Mouse (Mus musculus) midbrain, embryonic 16.5 days (tissue): Measurements from ENCODE around the gene Tmem9. TPM values are rescaled to one million over a fixed set of nuclear protein-coding genes. Genes with fewer than 3 reads are reported as not detected.

ENCODE experiments used
- ATAC-seq: fragments of 200-750 bp; cut with Nextera tagmentation; 2 replicates; pipeline ENCODE4 v1.8.0; 2017; ENCODE audit warnings: moderate TSS enrichment
- H3K27ac ChIP-seq: fragments of 300-500 bp; sonication (generic); 2 replicates; pipeline ENCODE4 v1.5.1; 2014; ENCODE audit warnings: mild to moderate bottlenecking, low read length, mixed read lengths
- H3K27me3 ChIP-seq: fragments of 300-500 bp; sonication (generic); 2 replicates; pipeline ENCODE4 v1.6.1; 2014; ENCODE audit warnings: low read depth, low read length, mixed read lengths; ENCODE audit not compliant: control insufficient read depth, insufficient read depth
- H3K36me3 ChIP-seq: fragments of 300-500 bp; sonication (generic); 2 replicates; pipeline ENCODE4 v1.6.1; 2014; ENCODE audit warnings: mild to moderate bottlenecking, low read length, moderate library complexity, mixed read lengths; ENCODE audit not compliant: control insufficient read depth, insufficient read depth
- H3K4me1 ChIP-seq: fragments of 300-500 bp; sonication (generic); 2 replicates; pipeline ENCODE4 v1.6.1; 2014; ENCODE audit warnings: mild to moderate bottlenecking, low read length, mixed read lengths; ENCODE audit not compliant: control insufficient read depth, insufficient read depth
- H3K4me2 ChIP-seq: fragments of 300-500 bp; sonication (generic); 2 replicates; pipeline ENCODE4 v1.6.1; 2014; ENCODE audit warnings: mild to moderate bottlenecking, low read length, mixed read lengths
- H3K4me3 ChIP-seq: fragments of 300-500 bp; sonication (generic); 2 replicates; pipeline ENCODE4 v1.5.1; 2014; ENCODE audit warnings: low read depth, mild to moderate bottlenecking, low read length, moderate library complexity, mixed read lengths
- H3K9ac ChIP-seq: fragments of 300-500 bp; sonication (generic); 2 replicates; pipeline ENCODE4 v1.6.1; 2014; ENCODE audit warnings: low read depth, low read length, mixed read lengths
- H3K9me3 ChIP-seq: fragments of 300-500 bp; sonication (generic); replicated peaks from 2 replicates; pipeline ENCODE4 v1.6.1; 2014; ENCODE audit warnings: mild to moderate bottlenecking, low read length, mixed read lengths; ENCODE audit not compliant: control insufficient read depth, poor library complexity, severe bottlenecking
- WGBS: fragments of 180-500 bp; shearing (Covaris S2); extraction: QIAGEN DNeasy Blood & Tissue Kit; methylation state at CpG from one replicate; pipeline ENCODE4 v1.1.7; 2014; 5-methylcytosine and 5-hydroxymethylcytosine counted together
- polyA plus RNA-seq: library from polyadenylated mRNA; unstranded; fragments of >200 nt; fragmentation: Nextera tagmentation; extraction: Ambion mirVana; gene quantifications from 2 replicates; pipeline ENCODE4 v1.2.1, GENCODE M21; 2015

The Tmem9 gene
- polyA plus RNA-seq, 1 experiment from 2014 or later, result 169 TPM

DNA sequence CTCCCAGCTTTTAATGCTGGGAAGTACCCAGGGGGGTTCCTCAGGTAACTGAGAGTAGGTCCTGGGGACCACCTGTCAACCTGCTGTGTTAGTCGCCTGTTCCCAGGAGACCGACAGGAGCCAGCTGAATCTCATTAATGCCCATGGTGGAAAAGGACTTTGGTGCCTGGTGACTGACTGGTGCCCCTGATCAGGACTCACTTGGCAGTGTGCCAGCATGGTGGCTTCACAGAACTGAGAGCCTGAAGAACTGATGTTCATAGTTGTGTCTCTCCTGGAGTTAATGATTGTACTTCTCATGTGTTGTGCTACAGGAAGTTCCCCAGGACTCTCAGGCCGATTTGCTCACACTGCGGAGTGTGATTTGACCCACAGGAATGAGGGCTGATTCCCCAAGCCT lies 14.5 kb upstream of the Tmem9 start:
- Histone ChIP-seq H3K27me3 (no peaks in the 10 kb centered on the region), H3K27ac (no peak overlapping the region), H3K36me3 (no peaks in the 10 kb centered on the region), H3K9ac (no peak overlapping the region), H3K4me3 (no peak overlapping the region), H3K4me2 (no peak overlapping the region), H3K9me3 (no peaks in the 10 kb centered on the region), H3K4me1 (no peaks in the 10 kb centered on the region)
- 82% methylated on average over 4 of the region's 4 CpGs for WGBS
- ATAC-seq, result no peak

DNA sequence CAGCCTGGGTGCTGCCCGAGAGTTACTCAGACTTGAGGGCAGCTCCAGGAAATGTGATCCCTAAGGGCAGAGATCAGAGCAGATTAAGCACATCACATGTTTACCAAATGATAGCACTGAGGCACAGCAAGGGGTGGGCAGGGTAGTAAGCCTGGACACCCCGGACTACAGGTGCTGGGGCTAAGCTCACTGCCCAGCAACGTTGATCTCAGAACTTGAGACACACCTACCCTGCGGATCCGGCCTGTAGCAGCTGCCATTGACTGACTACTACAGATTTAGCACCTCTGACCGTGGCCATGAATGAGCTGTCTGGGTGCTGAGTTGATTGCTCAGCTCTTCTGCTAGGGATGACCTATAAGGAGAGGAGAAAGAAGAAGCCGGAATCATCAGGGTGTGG lies 10.4 kb upstream of the Tmem9 start:
- Histone ChIP-seq H3K36me3 (no peaks in the 10 kb centered on the region), H3K4me1 (no peaks in the 10 kb centered on the region), H3K9ac (no peak overlapping the region), H3K4me3 (no peak overlapping the region), H3K27me3 (no peaks in the 10 kb centered on the region), H3K4me2 (no peak overlapping the region), H3K27ac (no peak overlapping the region), H3K9me3 (no peaks in the 10 kb centered on the region)
- ATAC-seq, result no peak
- WGBS, result 74% methylated on average over 7 of the region's 7 CpGs

DNA sequence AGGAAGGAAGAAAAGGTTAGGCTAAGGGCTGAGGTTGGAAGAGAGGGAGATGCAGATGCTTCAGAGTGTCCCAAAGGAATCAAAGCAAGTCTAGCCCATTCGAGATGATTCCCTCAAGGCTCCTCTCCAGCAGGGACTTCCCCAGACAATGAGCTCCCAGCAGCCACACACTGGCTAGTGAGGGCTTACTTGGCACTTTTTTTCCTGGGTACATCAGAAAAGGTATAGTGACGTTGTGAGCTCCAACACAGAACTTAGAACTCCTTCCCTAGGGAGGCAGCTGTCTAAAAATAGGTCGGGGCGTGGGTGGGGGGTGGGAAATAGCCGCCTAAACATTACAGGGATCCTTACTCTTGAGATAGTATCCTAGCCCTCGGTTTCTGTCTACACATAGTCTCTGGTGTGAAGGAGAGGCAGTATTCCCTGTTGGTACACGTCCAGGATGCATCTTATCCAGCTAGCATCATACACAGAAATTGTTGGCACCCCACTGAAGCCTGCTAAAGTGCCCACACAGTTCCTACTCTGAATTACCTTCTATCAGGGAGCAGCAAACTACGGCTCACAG lies 8.1 kb upstream of the Tmem9 start:
- Histone ChIP-seq H3K27me3 (no peaks in the 10 kb centered on the region), H3K4me1 (no peaks in the 10 kb centered on the region), H3K36me3 (no peaks in the 10 kb centered on the region), H3K9me3 (no peaks in the 10 kb centered on the region), H3K4me3 (no peak overlapping the region), H3K4me2 (no peak overlapping the region), H3K27ac (no peak overlapping the region), H3K9ac (no peak overlapping the region)
- no peak for ATAC-seq
- WGBS, result 63% methylated on average over 8 of the region's 8 CpGs

DNA sequence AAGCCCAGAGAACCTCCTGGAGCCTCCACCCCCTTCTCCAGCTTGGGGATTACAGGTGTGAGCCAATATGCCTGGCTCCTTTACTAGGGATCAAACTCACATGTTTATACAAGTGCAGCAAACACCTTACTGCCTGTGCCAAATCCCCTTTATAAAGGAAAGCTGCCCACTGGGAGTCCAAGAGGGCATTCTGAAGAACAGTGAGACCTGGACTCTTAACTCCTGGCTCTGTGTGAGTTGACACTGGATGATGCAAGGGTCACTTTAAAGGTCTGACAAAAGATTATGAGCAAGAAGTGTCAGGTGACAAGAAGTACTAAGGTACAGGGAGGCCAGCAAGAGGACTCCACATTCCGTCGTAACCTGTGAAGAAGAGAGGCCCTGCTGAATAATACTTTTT lies 6.5 kb upstream of the Tmem9 start:
- no peaks in the 10 kb centered on the region for H3K36me3 ChIP-seq
- WGBS, result 91% methylated on average over 2 of the region's 2 CpGs
- ATAC-seq, result no peak

DNA sequence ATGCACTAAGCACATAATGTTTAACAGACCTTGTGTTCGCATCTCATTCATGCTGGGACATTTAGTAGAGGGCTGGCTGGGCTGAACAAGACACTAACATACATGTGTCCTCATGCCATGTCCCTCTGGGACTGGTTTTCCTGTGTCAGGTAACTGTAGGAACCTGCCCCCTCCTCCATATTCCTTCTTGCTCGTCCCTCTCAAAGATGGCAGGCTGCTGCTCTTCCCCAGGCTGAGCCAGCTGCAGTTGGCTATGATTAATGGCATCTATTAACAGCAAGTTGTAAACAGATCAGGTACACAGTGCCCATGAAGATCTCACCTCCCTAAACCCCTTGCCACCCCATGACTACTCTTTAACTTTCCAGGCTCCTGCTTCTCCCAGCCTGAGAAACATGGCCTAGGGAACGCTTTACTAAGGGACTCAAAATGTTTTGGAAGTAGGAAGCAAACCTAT lies 1.6 kb upstream of the Tmem9 start, which contains the start of gene Igfn1:
Gene Igfn1, minus strand, starts transcription at position 51 of the 457 bp plus-strand sequence.
- Histone ChIP-seq H3K27me3 (peaks cover 7% of the 10 kb centered on the region), H3K9me3 (no peaks in the 10 kb centered on the region), H3K27ac (no peak within 1 kb of the TSS), H3K9ac (no peak within 1 kb of the TSS), H3K4me1 (peaks cover 8% of the 10 kb centered on the region; the same call in 1 of the 2 replicates), H3K36me3 (no peaks in the 10 kb centered on the region), H3K4me2 (peak within 1 kb of the TSS; percentile 65), H3K4me3 (no peak within 1 kb of the TSS)
- no peak for ATAC-seq
- 83% methylated on average over 3 of the region's 3 CpGs for WGBS

More for the DNA sequence above, 6.5 kb upstream of the Tmem9 start:
- Histone ChIP-seq H3K9ac (no peak overlapping the region), H3K4me2 (no peak overlapping the region), H3K27ac (no peak overlapping the region), H3K27me3 (no peaks in the 10 kb centered on the region), H3K4me1 (no peaks in the 10 kb centered on the region), H3K4me3 (no peak overlapping the region), H3K9me3 (no peaks in the 10 kb centered on the region)

DNA sequence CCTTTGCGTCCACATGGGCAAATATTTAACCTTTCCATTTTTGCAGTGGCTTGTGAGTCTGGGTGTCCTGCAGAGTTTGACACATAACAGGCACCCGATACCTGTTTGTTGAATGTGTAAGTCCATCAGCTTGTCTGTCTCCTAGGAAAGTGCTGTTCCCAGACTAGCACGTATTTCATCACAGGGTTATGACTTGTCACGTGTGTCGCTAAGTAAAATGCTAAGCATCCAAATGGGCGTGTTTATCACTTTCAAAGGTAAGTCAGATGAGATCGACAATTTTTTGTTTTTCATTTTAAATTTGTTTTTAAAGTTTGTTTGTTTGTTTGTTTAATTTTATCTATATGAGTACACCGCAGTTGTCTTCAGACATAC lies 196 bp downstream of the Tmem9 start:
- Histone ChIP-seq H3K4me1 (peaks cover 8% of the 10 kb centered on the region; the same call in 1 of the 2 replicates), H3K9me3 (no peaks in the 10 kb centered on the region), H3K4me3 (peak overlapping the region; percentile 38; the same call in 1 of the 2 replicates), H3K9ac (no peak overlapping the region), H3K27me3 (peaks cover 7% of the 10 kb centered on the region), H3K4me2 (peak overlapping the region; percentile 65), H3K27ac (no peak overlapping the region), H3K36me3 (no peaks in the 10 kb centered on the region)
- ATAC-seq, result no peak
- WGBS, result 23% methylated on average over 8 of the region's 8 CpGs

DNA sequence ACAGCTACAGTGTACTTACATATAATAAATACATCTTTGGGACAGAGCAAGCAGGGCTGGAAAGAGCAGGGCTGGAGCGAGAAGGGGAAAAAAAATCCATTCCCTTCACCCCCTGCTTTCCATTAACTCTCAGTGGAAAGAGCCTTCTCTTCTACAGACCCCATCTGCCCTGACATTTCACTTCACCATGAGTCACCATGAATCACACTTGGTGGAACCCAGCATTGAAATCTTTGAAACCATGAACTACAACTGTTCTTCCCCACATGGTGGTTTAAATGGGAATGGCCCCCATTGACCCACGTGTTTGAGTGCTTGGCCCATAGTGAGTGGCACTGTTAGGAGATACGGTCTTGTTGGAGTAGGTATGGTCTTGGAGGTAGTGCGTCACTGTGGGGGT lies 2.3 kb downstream of the Tmem9 start:
- Histone ChIP-seq H3K27ac (no peak overlapping the region), H3K4me2 (no peak overlapping the region), H3K9me3 (no peaks in the 10 kb centered on the region), H3K4me3 (no peak overlapping the region), H3K36me3 (no peaks in the 10 kb centered on the region), H3K27me3 (peaks cover 7% of the 10 kb centered on the region), H3K4me1 (peaks cover 8% of the 10 kb centered on the region; the same call in 1 of the 2 replicates), H3K9ac (no peak overlapping the region)
- no peak for ATAC-seq
- 89% methylated on average over 4 of the region's 4 CpGs for WGBS

DNA sequence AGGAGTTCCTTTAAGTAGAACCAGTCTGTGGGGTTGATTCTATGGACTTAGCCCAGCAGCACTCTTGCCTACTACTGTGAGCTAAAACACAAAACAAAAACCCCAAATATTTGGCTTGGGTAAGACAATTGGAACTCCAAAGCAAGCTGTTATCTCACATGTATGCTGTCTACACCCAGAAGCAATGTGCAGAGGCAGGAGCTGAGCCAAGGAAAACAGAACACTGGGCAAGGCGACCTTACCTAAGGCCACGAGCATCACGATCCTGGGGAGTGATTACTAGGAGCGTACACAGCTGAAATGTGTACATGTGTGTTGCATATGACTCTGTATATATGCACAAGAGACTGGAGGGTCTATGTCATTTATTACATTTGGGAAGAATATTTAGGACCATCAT lies 5.6 kb downstream of the Tmem9 start:
- ATAC-seq, result no peak

DNA sequence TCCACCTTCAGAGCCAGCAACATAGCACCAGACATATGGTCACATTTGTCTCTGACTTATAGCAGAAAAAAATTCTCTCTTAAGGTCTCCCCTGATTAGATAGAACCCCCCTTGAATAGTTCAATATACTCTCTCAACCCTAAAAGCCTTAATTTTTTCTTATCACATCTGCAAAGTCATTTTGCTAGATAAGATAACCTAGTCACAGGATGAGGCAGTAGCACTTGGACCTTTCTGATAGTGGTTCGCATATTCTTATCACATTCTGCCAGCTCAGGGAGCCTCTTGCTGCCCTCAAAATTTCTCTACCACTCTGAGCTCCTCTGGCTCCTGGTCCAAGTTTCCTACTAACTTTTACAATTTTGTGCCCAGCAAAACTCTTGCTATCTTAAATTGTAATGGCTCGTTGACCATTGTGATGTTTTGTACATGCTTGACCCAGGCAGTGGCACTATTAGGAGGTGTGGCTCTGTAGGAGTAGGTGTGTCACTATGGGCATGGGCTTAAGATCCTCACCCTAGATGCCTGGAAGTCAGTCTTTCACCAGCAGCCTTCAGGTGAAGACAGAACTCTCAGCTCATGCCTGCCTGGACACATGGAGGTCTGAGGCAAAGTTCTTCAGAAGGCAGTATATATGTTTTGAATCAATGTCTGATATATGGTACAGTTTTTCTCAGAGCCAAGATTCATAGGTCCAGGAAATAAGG lies 7.0 kb downstream of the Tmem9 start:
- no peaks in the 10 kb centered on the region for H3K27me3 ChIP-seq
- no peaks in the 10 kb centered on the region for H3K36me3 ChIP-seq
- no peak overlapping the region for H3K4me3 ChIP-seq
- 87% methylated on average over 2 of the region's 2 CpGs for WGBS
- H3K9me3 ChIP-seq, result no peaks in the 10 kb centered on the region
- no peak overlapping the region for H3K4me2 ChIP-seq
- H3K27ac ChIP-seq, result no peak overlapping the region
- no peak overlapping the region for H3K9ac ChIP-seq
- ATAC-seq, result no peak
- H3K4me1 ChIP-seq, result peaks cover 21% of the 10 kb centered on the region

More for the DNA sequence above, 5.6 kb downstream of the Tmem9 start:
- Histone ChIP-seq H3K27me3 (peaks cover 3% of the 10 kb centered on the region; the same call in 1 of the 2 replicates), H3K4me2 (no peak overlapping the region), H3K9me3 (no peaks in the 10 kb centered on the region), H3K4me3 (no peak overlapping the region), H3K27ac (no peak overlapping the region), H3K36me3 (no peaks in the 10 kb centered on the region), H3K9ac (no peak overlapping the region), H3K4me1 (peaks cover 7% of the 10 kb centered on the region; the same call in 1 of the 2 replicates)
- 84% methylated on average over 4 of the region's 4 CpGs for whole genome bisulfite sequencing
